Mouse (Mus musculus) layer of hippocampus, adult 9-10 months (tissue): ENCODE results near the gene Rpusd2.

Experiments used
- DNase-seq: peaks from one replicate; pipeline ENCODE4 v3.0.0; 2022; ENCODE audit warnings: low spot score

Rpusd2 gene

GRCm38 (mm10) chr2:119032191-119032590 lies 2.4 kb upstream of the Rpusd2 start:
- DNase-seq, result no peak

- no peak for DNase-seq
These were observed 781 bp downstream of the Rpusd2 start for GRCm38 (mm10) chr2:119035397-119035745.

GRCm38 (mm10) chr2:119040882-119041281 lies 6.3 kb downstream of the Rpusd2 start:
- peak; percentile 36 for DNase-seq

- no peak for DNase-seq
These were observed 10.6 kb downstream of the Rpusd2 start for GRCm38 (mm10) chr2:119045163-119045562.

- peak; percentile 100 for DNase-seq
These were observed 12.3 kb downstream of the Rpusd2 start, which contains the start of gene Knl1 for GRCm38 (mm10) chr2:119046649-119047611. Knl1 (plus strand) TSS chr2:119047119.

- DNase-seq, result no peak
These were observed 13.3 kb downstream of the Rpusd2 start for GRCm38 (mm10) chr2:119047849-119048248.

GRCm38 (mm10) chr2:119050132-119050650 lies 15.6 kb downstream of the Rpusd2 start:
- no peak for DNase-seq

- DNase-seq, result no peak
These were observed 25.5 kb downstream of the Rpusd2 start for GRCm38 (mm10) chr2:119060139-119060538.

- no peak for DNase-seq
These were observed 37.8 kb downstream of the Rpusd2 start for GRCm38 (mm10) chr2:119072397-119072796.

- DNase-seq, result no peak
These were observed 51.6 kb downstream of the Rpusd2 start for GRCm38 (mm10) chr2:119086156-119086555.
